In the genomic region with DNA sequence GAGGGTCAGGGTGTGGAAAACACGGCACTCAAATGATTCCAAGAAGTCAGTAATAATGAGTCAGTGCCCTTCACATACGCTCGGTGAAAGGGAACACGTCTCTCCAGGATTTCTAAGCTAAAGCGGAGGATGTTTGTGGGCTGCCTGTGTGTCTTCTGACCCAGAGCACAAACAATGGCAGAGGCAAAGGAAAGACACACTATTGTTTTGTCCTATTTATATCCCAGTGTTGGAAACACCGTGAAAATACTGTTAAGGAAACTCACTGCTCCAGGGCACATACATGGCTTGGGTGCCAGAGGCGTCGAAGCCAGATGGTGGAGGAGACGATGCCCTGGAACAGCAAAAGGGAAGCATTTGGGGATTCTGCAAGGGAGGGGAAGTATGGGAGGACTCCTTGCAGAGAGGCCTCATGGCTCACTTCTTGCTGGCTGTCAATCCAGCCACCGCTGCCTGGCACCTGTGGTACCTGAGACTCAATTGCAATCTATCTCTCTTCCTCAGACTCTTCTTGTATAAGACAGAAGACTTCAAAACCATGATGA, we compare ENCODE assay signal across 12 mouse cellular contexts.
"Had no signal": no experiment of that assay in that cellular context is flagged by ENCODE, and none has a peak within 500 bp of the region (broad histone marks: within the 10 kb centered on the region; RNA-seq: fewer than 3 reads in every experiment).

No protein-coding gene starts in this region.

- H3K4me3 ChIP-seq: limb, embryonic 13.5 days; myocyte; neural tube, embryonic 15.5 days had no signal

- H3K36me3 ChIP-seq: limb, embryonic 13.5 days; neural tube, embryonic 15.5 days had no signal

- H3K27ac ChIP-seq: kidney, postnatal 0 days; limb, embryonic 13.5 days; liver, embryonic 14.5 days; neural tube, embryonic 15.5 days had no signal

- DNase-seq: kidney, postnatal 36 days; layer of hippocampus, adult 9-11 months; layer of hippocampus, postnatal 36 days; lung, adult 18-20 months; midbrain, embryonic 14.5 days; thymus, adult 2 months; thymus, postnatal 25 days had no signal

- H3K4me2 ChIP-seq: limb, embryonic 13.5 days; neural tube, embryonic 15.5 days had no signal

- H3K27me3 ChIP-seq: limb, embryonic 13.5 days; neural tube, embryonic 15.5 days had no signal

- H3K9me3 ChIP-seq: limb, embryonic 13.5 days; neural tube, embryonic 15.5 days had no signal

- H3K9ac ChIP-seq: limb, embryonic 13.5 days; liver, embryonic 14.5 days; neural tube, embryonic 15.5 days had no signal
